Mouse (Mus musculus): ENCODE data around the gene Prelp. TPM values are rescaled to one million over a fixed set of nuclear protein-coding genes. Genes with fewer than 3 reads are reported as not detected.

Prelp gene
- polyA plus RNA-seq, 1 experiment, result 38.2 TPM

GRCm38 (mm10) chr1:133897293-133897692, 23.9 kb downstream of the Prelp start:
- no peak for DNase-seq
- Histone ChIP-seq H3K36me3 (ENCODE audit: control insufficient read depth, insufficient read depth, low read length) (no peaks in the 10 kb centered on the region), H3K27ac (ENCODE audit: insufficient read depth, low read depth, low read length) (no peak overlapping the region), H3K4me1 (ENCODE audit: control insufficient read depth, insufficient read depth, low read length) (peaks cover 5% of the 10 kb centered on the region; the same call in 1 of the 2 replicates), H3K27me3 (replicated peaks; ENCODE audit: control insufficient read depth, insufficient read depth, low read length) (no peaks in the 10 kb centered on the region), H3K4me3 (ENCODE audit: insufficient read depth, low read depth, low read length) (no peak overlapping the region)
- WGBS, result 79% methylated on average over 6 of the region's 6 CpGs
- TF ChIP-seq CTCF (conservative IDR thresholded peaks at IDR 0.05; ENCODE audit: insufficient read depth, insufficient read length, low read depth, low read length) (no peak), POLR2A (IDR thresholded peaks at IDR 0.05; ENCODE audit: low read depth, low read length) (no peak)

GRCm38 (mm10) chr1:133891489-133891888, 29.7 kb downstream of the Prelp start:
- H3K4me1 ChIP-seq (ENCODE audit: control insufficient read depth, insufficient read depth, low read length), result peaks cover 9% of the 10 kb centered on the region
- no peaks in the 10 kb centered on the region for H3K27me3 ChIP-seq (replicated peaks; ENCODE audit: control insufficient read depth, insufficient read depth, low read length)
- TF ChIP-seq CTCF (conservative IDR thresholded peaks at IDR 0.05; ENCODE audit: insufficient read depth, insufficient read length, low read depth, low read length) (no peak), POLR2A (IDR thresholded peaks at IDR 0.05; ENCODE audit: low read depth, low read length) (no peak)
- DNase-seq, result peak; percentile 79
- 26% methylated on average over 5 of the region's 5 CpGs for WGBS
- no peaks in the 10 kb centered on the region for H3K36me3 ChIP-seq (ENCODE audit: control insufficient read depth, insufficient read depth, low read length)
- no peak overlapping the region for H3K4me3 ChIP-seq (ENCODE audit: insufficient read depth, low read depth, low read length)
- H3K27ac ChIP-seq (ENCODE audit: insufficient read depth, low read depth, low read length), result 0 out of 2 replicates have a peak overlapping the region, but pooled peaks have one; percentile 63

GRCm38 (mm10) chr1:133889949-133890598, 31.1 kb downstream of the Prelp start:
- Histone ChIP-seq H3K27ac (ENCODE audit: insufficient read depth, low read depth, low read length) (no peak overlapping the region), H3K4me3 (ENCODE audit: insufficient read depth, low read depth, low read length) (no peak overlapping the region)

GRCm38 (mm10) chr1:133887538-133888250, 33.5 kb downstream of the Prelp start:
- Histone ChIP-seq H3K27ac (ENCODE audit: insufficient read depth, low read depth, low read length) (no peak overlapping the region), H3K36me3 (ENCODE audit: control insufficient read depth, insufficient read depth, low read length) (no peaks in the 10 kb centered on the region), H3K4me1 (ENCODE audit: control insufficient read depth, insufficient read depth, low read length) (peaks cover 8% of the 10 kb centered on the region), H3K4me3 (ENCODE audit: insufficient read depth, low read depth, low read length) (no peak overlapping the region), H3K27me3 (replicated peaks; ENCODE audit: control insufficient read depth, insufficient read depth, low read length) (no peaks in the 10 kb centered on the region)
- no peak for DNase-seq
- no peak for TF ChIP-seq CTCF (conservative IDR thresholded peaks at IDR 0.05; ENCODE audit: insufficient read depth, insufficient read length, low read depth, low read length)
- TF ChIP-seq POLR2A (IDR thresholded peaks at IDR 0.05; ENCODE audit: low read depth, low read length), result no peak
- WGBS, result 75% methylated on average over 5 of the region's 5 CpGs

More at GRCm38 (mm10) chr1:133889949-133890598, 31.1 kb downstream of the Prelp start:
- 29% methylated on average over 20 of the region's 20 CpGs for WGBS
- Histone ChIP-seq H3K4me1 (ENCODE audit: control insufficient read depth, insufficient read depth, low read length) (peaks cover 9% of the 10 kb centered on the region), H3K36me3 (ENCODE audit: control insufficient read depth, insufficient read depth, low read length) (no peaks in the 10 kb centered on the region), H3K27me3 (replicated peaks; ENCODE audit: control insufficient read depth, insufficient read depth, low read length) (no peaks in the 10 kb centered on the region)
- DNase-seq, result no peak
- TF ChIP-seq CTCF (conservative IDR thresholded peaks at IDR 0.05; ENCODE audit: insufficient read depth, insufficient read length, low read depth, low read length) (no peak), POLR2A (IDR thresholded peaks at IDR 0.05; ENCODE audit: low read depth, low read length) (no peak)

- no peaks in the 10 kb centered on the region for H3K36me3 ChIP-seq (ENCODE audit: control insufficient read depth, insufficient read depth, low read length)
- no peak overlapping the region for H3K4me3 ChIP-seq (ENCODE audit: insufficient read depth, low read depth, low read length)
- H3K4me1 ChIP-seq (ENCODE audit: control insufficient read depth, insufficient read depth, low read length), result peaks cover 9% of the 10 kb centered on the region
- 35% methylated on average over 8 of the region's 8 CpGs for WGBS
- TF ChIP-seq POLR2A (IDR thresholded peaks at IDR 0.05; ENCODE audit: low read depth, low read length), result no peak
- no peak for TF ChIP-seq CTCF (conservative IDR thresholded peaks at IDR 0.05; ENCODE audit: insufficient read depth, insufficient read length, low read depth, low read length)
- no peak for DNase-seq
- no peaks in the 10 kb centered on the region for H3K27me3 ChIP-seq (replicated peaks; ENCODE audit: control insufficient read depth, insufficient read depth, low read length)
- H3K27ac ChIP-seq (ENCODE audit: insufficient read depth, low read depth, low read length), result no peak overlapping the region
Measured at GRCm38 (mm10) chr1:133887044-133887443, 34.2 kb downstream of the Prelp start.

- no peaks in the 10 kb centered on the region for H3K27me3 ChIP-seq (replicated peaks; ENCODE audit: control insufficient read depth, insufficient read depth, low read length)
- no peak overlapping the region for H3K27ac ChIP-seq (ENCODE audit: insufficient read depth, low read depth, low read length)
- TF ChIP-seq CTCF (conservative IDR thresholded peaks at IDR 0.05; ENCODE audit: insufficient read depth, insufficient read length, low read depth, low read length) (no peak), POLR2A (IDR thresholded peaks at IDR 0.05; ENCODE audit: low read depth, low read length) (no peak)
- DNase-seq, result no peak
- no peaks in the 10 kb centered on the region for H3K36me3 ChIP-seq (ENCODE audit: control insufficient read depth, insufficient read depth, low read length)
- peaks cover 9% of the 10 kb centered on the region for H3K4me1 ChIP-seq (ENCODE audit: control insufficient read depth, insufficient read depth, low read length)
- no peak overlapping the region for H3K4me3 ChIP-seq (ENCODE audit: insufficient read depth, low read depth, low read length)
- 72% methylated on average over 6 of the region's 6 CpGs for WGBS
Measured at GRCm38 (mm10) chr1:133886431-133886830, 34.8 kb downstream of the Prelp start.

- TF ChIP-seq CTCF (conservative IDR thresholded peaks at IDR 0.05; ENCODE audit: insufficient read depth, insufficient read length, low read depth, low read length) (no peak), POLR2A (IDR thresholded peaks at IDR 0.05; ENCODE audit: low read depth, low read length) (no peak)
- no peak for DNase-seq
- Histone ChIP-seq H3K27me3 (replicated peaks; ENCODE audit: control insufficient read depth, insufficient read depth, low read length) (no peaks in the 10 kb centered on the region), H3K4me3 (ENCODE audit: insufficient read depth, low read depth, low read length) (no peak overlapping the region), H3K36me3 (ENCODE audit: control insufficient read depth, insufficient read depth, low read length) (no peaks in the 10 kb centered on the region), H3K27ac (ENCODE audit: insufficient read depth, low read depth, low read length) (no peak overlapping the region), H3K4me1 (ENCODE audit: control insufficient read depth, insufficient read depth, low read length) (peaks cover 5% of the 10 kb centered on the region; the same call in 1 of the 2 replicates)
- 96% methylated on average over 7 of the region's 7 CpGs for WGBS
Measured at GRCm38 (mm10) chr1:133885811-133886210, 35.4 kb downstream of the Prelp start.

Measured in kidney, adult 2 months (tissue).